Mouse (Mus musculus) spleen, adult 12 weeks (tissue): Measurements from ENCODE around the gene Rbpjl.

Experiments
- DNase-seq: peaks from one replicate; pipeline ENCODE4 v3.0.0; 2022; ENCODE audit warnings: low spot score

Rbpjl gene

GRCm38 (mm10) chr2:164445399-164446085 lies 42.6 kb downstream of the Rbpjl start:
- no peak for DNase-seq

DNA sequence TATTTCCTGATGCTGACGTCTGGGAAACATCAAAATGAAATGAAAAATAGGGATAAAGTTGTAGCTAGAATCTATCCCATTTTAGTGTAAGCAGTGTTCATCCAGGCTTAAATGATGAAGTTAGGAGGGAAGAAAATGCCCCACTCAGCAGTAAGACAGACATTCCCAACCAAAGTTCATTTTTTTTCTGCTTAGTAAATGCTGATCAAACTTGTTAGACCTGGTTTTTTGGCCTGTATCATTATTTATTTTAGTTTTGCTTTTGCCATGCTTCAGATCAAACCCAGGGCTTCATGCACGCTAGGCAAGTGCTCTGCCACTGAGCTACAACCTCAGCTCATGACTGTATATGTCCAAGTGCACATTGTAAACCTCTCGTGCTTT lies 43.1 kb downstream of the Rbpjl start:
- no peak for DNase-seq

DNA sequence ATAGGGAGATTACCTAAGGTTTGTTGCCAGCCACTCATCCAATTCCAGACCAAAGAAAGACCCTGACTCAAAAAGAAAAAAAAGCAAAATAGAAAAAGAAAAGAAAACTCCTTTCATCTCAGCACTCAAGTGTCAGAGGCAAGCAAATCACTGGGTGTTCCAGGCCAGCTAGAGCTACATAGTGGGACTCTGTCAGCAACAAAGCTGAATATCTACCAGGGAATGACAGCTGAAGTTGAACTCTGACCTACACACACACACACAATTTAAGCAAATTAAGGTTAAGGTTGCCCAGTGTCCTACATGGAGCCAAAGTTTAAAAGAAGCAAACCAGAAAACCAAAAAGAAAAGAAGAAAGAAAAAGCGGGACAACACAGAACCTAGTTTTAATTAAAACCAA lies 45.2 kb downstream of the Rbpjl start:
- DNase-seq = no peak

- DNase-seq = no peak
Measured at GRCm38 (mm10) chr2:164448921-164449320, 46.0 kb downstream of the Rbpjl start.

DNA sequence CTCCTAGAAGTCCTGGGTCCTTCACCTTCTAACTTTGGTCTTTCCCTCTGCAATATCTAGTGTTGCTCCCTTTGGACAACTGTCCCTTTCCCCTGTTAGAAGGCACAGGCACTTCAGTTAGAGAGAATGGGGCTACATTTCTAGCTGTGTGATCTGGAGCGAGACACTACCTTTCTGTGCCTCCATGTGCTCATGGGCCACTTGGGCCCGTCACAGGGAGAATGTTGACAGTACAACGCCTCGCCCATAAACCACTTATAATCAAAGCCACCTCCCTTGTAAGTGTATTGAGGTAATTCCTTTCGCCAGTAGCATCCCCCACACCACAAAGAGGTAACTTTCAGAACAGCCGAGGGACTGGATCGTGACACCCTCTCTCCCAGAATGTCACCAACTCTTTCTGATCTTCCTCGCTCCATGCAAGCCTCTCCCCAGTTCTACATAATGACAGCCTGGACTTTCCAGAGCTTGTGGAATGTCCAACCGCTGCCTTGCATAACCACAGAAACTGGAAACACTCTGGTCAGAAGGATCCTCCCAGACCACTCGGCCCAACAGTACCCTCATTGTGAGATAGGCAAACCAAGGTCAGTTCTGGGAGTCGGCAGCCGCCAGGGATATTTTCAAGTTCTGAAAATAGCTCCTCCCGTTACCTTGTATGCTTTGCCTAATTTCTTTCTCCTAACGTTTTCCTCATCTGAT lies 46.6 kb downstream of the Rbpjl start:
- DNase-seq = no peak

DNA sequence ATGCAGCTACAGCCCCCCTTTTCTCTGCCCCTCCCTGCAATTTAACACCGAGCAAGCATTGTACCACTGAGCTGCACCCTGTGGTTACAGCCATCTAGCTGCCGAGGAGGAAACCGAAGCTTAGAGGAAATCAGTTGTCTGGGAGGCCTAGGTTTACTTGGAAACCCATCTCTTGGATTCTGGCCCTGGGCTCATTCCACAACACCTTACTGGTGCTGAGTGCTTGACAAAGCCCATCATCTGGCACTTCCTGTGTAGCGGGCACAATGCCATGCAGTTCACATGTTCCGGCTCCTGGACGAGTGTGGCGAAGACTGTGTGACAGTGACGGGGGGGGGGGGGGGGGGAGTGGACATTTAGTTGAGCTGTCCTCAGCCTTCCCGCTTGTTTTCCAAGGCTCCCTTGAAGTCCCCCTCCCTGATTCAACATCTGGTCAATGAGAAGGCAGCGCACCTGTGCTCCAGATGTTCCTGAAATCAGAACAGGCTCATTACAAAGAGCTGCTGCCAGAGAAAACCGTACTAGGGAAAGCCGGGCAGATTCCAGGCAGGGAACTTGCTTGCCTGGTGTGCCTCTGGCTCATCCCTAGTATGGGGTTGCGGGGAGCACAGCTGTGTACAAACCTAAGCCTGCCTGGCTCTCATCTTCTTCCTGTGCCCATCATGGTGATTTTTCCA lies 49.2 kb downstream of the Rbpjl start:
- DNase-seq = no peak

DNA sequence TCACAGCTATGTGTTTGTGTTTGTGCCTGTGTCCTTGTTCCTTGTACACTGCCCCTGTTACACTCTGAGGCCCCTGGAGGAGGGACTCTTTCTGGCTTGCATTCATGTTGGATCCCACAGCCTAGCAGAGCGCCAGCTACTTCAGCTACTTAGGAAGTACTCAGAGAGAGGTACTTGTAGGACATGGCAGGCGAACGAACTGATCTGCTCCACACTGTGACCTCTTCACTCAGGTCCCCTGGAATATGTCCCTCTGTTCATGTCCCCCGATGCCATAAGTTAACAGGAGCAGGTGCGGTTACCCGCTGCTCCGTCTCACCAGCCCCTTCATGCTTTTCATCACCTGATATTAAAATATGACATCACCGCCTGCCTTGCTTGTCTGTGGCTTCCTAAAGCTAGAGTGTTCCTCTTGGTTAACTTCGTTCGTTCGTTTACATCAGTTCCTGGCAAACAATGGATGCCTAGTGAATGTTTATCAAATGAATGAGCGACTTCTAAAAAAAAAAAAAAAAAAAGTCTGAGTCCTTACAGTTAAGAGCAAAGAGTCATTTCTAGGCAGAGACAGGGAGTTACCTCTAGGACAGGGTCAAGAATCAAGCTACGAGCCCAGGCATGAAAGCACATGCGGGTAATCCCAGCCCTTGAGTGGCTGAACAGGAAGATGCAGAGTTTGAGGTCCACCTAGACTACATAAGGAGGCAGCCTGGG lies 50.3 kb downstream of the Rbpjl start:
- no peak for DNase-seq

DNA sequence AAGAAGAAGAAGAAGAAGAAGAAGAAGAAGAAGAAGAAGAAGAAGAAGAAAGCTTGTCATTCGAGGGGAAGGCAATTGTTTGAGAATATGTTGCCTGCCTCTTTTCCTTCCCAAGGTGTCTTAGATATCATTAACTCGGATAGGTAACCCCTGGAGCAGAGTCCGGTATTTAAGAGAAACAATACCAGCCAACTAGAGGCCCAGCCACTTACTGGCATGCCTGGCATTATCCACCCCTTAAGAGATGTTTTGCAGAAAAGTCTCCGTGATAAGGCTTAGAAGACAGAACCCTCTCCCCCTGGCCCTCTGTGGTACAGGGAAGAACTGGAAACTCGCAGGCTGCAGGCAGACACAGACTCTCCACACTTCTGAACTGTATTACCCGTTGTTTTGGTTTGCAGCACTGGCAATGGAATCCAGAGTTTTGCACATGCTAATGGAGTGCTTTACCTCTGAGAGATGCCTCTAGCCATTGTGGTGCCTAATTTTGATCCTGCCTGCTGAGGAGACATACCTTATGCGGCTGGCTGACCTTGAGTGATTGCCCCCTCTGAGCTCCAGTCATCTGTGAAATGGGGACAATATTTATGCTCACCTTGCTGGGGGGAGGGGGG lies 51.1 kb downstream of the Rbpjl start:
- no peak for DNase-seq

DNA sequence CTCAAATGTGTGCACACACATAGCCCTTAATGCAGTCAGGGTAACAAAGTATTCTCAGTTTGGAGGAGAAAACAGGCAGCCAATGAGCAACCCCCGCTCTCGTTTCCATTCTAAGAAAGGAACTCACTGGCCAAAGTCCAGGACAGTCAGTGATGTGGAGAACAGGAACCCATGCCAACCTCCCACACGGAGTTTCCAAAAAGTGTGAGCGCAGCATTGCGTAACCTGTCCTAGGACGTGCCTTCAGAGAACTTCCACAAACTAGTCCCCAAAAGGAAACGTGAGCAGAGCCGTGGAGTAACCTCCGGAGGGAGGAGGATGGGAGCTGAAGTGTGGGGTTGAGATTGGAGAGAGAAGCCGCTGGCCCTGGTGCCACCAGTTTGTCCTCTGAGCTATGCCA lies 51.9 kb downstream of the Rbpjl start:
- DNase-seq = no peak

DNA sequence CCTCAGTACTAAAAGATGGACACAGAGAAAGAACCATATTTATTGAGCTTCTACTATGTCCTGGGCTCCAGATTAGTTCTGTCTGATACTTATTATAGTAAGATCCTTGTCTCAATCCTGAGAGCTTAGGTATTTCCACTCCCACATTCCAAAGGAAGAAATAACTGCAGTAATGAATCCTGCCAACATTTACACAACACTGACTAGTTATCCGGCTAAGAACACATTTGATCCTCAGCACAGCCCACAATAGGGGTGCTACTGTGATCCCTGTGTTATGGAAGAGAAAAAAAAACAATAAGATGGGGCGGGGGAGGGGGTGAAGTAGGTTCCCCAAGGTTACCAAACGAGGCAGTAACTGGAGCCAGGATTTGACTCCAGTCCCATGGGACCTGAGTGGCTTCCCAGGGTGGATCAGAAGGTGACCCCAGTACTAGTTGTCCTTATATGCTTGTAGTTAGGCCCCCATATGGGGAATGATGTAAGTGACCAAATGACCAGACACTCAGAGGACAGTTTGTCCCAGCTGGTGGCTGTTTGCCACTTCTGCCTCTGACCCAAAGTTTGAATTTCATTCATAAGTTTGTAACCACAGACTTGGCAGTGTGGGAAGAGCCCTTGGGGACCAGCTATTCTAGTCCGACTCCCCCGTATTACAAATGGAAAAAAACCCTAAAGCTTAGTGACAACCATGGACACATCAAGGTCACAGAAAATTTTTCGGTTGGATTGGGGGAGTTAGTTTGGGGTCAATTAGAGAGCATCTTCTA lies 52.7 kb downstream of the Rbpjl start:
- no peak for DNase-seq

DNA sequence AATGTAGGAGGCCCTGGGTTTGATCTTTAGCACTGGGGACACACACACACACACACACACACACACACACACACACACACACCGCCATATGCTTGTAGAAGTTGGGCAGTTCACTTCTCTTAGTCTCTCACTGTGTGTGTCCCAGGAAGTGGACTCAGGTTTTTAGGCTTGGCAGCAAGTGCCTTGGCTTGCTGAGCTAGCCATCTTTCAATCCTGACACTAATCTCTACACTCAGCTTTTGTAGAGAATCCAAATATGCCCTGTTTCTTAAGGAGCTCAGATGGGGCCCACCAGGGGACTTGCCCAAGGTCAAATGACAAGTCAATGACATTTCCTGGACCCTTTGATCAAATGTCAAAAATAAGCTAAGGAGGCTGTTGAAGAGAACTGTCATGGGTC lies 53.5 kb downstream of the Rbpjl start:
- no peak for DNase-seq

- DNase-seq = no peak
Measured at GRCm38 (mm10) chr2:164456864-164457300, 53.9 kb downstream of the Rbpjl start, which contains the start of gene Sys1. Gene Sys1, plus strand, starts transcription at chr2:164456964.

DNA sequence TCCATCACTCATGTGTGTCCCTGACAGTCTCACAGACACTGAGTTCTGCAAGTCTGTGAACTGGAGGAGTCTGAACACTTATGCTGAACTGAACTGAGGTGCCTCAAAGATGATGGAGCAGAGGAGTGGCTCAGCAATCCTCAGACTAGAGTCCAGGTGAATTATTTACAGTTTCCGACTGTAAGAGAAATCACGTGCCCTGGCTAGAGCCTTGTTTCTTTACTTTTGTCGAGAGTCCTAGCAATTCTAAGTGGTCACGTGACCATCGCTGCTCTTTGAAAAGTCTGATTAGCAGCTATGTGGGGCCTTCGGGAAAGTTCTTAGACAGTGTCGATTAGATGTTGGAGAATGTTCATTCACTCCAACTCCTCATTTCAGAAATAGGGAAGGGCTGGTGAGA lies 55.0 kb downstream of the Rbpjl start:
- DNase-seq = no peak

- DNase-seq = no peak
Measured at GRCm38 (mm10) chr2:164458535-164458934, 55.6 kb downstream of the Rbpjl start.

DNA sequence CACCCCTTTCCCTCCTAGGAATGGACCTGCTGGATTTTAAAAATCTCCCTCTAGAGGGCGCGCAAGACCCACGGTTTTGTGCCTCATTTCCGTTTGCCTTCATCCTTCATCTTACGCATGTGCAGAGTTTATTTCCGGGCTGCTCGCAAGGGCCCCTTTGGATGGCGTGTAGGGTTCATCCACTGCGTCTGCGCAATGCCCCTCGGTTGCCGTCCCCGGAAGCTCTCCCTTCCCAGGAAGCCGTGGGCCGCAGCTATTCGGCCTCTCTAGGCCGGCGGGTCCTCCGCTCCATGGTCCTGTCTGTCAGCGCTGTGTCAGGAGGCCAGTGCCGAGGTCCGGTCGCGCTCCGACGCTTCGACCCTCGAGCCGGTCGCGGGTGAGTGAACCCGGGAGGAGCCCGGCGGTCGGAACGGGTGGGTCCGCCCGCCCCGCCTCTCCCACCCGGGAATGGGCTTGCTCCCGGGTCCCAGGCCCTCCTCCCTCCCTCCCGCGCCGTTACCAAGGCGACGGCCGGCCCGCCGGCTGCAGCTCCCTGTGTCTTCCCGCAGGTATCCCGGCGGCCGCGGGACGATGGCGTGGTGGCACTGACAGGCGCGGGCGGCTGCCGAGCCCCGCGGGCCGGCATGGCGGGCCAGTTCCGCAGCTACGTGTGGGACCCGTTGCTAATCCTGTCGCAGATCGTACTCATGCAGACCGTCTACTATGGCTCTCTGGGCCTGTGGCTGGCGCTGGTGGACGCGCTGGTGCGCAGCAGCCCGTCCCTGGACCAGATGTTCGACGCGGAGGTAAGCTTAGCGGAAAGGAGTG lies 58.0 kb downstream of the Rbpjl start, which contains the start of gene Gm20458:
Gene Gm20458, plus strand, starts transcription at position 223 of the 807 bp plus-strand sequence.
- DNase-seq = peak; percentile 82
